ENCODE assay signal across 8 mouse cellular contexts in the genomic region with DNA sequence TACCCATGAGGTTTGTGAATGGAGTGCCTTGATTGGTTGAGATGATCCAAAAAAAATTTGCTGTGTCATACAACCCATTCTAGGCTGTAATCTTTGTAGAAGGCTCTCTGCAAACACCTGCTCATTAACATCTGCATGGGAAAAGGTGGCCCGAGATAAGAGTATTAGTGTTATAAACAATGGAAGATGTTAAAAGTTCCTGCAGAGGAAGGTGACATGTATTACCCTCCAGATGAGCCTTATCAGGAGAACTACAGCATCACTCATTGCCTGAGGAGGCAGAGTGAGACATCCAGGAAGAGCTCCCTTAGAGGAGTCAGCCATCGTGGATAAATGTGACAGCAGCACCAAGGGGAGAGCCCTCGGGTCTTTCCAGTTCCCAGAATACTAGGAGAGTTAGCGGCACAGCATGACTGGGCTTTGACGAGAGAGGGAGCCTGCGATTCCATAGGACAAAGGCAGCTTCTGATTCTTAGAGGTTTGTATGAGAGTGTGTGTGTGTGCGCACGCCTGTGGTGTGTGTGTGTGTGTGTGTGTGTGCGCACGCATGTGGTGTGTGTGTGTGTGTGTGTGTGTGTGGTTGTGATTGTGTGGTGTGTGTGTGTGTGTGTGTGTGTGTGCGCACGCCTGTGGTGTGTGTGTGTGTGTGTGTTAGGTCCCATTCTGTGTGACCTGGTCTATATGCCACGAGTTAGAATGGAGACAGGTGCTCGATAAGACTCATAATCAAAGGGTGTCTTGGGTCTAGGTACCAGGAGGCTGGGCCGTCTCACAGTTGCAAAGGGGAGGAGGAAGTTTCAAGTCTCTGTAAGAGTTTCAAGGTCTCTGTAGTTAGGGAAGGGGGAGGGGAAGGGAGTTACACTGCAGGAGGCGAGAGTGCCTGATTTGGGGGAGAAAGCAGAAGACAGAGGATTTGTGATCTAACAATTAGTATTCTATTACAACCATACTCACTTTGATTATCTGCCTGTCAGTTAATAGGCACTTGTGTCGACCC. TPM values are rescaled to one million over a fixed set of nuclear protein-coding genes. Genes with fewer than 3 reads are reported as not detected.
DNase-seq lines count a peak whose midpoint lies in the region; ATAC-seq lines count a peak whose summit lies in the region.

No protein-coding gene starts in this region.

- 58% methylated on average over 17 of the region's 17 CpGs for WGBS in lung, embryonic 15.5 days

- H3K36me3 ChIP-seq in lung, embryonic 15.5 days = no peaks in the 10 kb centered on the region

- no peak overlapping the region for H3K4me2 ChIP-seq in lung, embryonic 15.5 days

- H3K27me3 ChIP-seq in lung, embryonic 15.5 days = no peaks in the 10 kb centered on the region

- no peak for DNase-seq in lung, postnatal 36 days
- DNase-seq in thymus, postnatal 4 days = peak; percentile 28
- DNase-seq in layer of hippocampus, postnatal 14 days (ENCODE audit: low spot score in 2 of 2) = no peak
- DNase-seq in gastrocnemius, postnatal 10 days = no peak
- DNase-seq in cerebellum, postnatal 36 days = no peak

- no peak overlapping the region for H3K27ac ChIP-seq in lung, embryonic 15.5 days

- peak; percentile 95 for ATAC-seq in lung, embryonic 15.5 days (ENCODE audit: borderline replicate concordance, extremely low read depth, low FRiP score, low TSS enrichment)
- peak; percentile 42 to 62; a peak in 3 of 4 replicates for ATAC-seq in hematopoietic stem cell, adult 5-6 weeks (replicated peaks in 1 of 2; ENCODE audit: insufficient read depth in 1 of 2, low FRiP score in 2 of 2, low TSS enrichment in 1 of 2, low read depth in 1 of 2, poor library complexity in 2 of 2, severe bottlenecking in 2 of 2)
- ATAC-seq in megakaryocyte progenitor cell, adult 5-6 weeks (replicated peaks; ENCODE audit: poor library complexity) = peak; percentile 58

- H3K4me3 ChIP-seq in lung, embryonic 15.5 days = no peak overlapping the region

- no peaks in the 10 kb centered on the region for H3K4me1 ChIP-seq in lung, embryonic 15.5 days

- no peak overlapping the region for H3K9ac ChIP-seq in lung, embryonic 15.5 days

- no peaks in the 10 kb centered on the region for H3K9me3 ChIP-seq in lung, embryonic 15.5 days

RNA-seq across cellular contexts. Expression of a gene that starts 23.5 kb away (rescaled TPM):
- 1.8 TPM in 2 replicates for polyA plus RNA-seq in lung, embryonic 15.5 days (2015; fragmentation: Nextera tagmentation; extraction: Ambion mirVana)
- total RNA-seq in hematopoietic stem cell, adult 5-6 weeks (2017) = 4.6 TPM in 1 of 2 replicates, not detected in the other
- 1.3 and 4.4 TPM in 2 replicates for total RNA-seq in megakaryocyte progenitor cell, adult 5-6 weeks (2015)
- 1.1 and 2.3 TPM in 2 replicates for total RNA-seq in megakaryocyte progenitor cell, adult 5-6 weeks (2017)
- total RNA-seq in layer of hippocampus, postnatal 14 days (2021) = under 1 TPM in 1 of 2 experiments, not detected in 1; 0.60 TPM
- 1 to 10 TPM; 1.1 to 1.2 TPM for total RNA-seq in gastrocnemius, postnatal 10 days (2021)

RNA-seq across cellular contexts. Expression of a gene that starts 56.0 kb away (rescaled TPM):
- 0.21 and 0.29 TPM in 2 replicates for polyA plus RNA-seq in lung, embryonic 15.5 days (2015; fragmentation: Nextera tagmentation; extraction: Ambion mirVana)
- not detected in 2 replicates for total RNA-seq in hematopoietic stem cell, adult 5-6 weeks (2017)
- not detected in 2 replicates for total RNA-seq in megakaryocyte progenitor cell, adult 5-6 weeks (2015)
- not detected in 2 replicates for total RNA-seq in megakaryocyte progenitor cell, adult 5-6 weeks (2017)
- total RNA-seq in layer of hippocampus, postnatal 14 days (2021) = 1 to 10 TPM; 4.3 to 6.0 TPM
- under 1 TPM; 0.43 to 0.45 TPM for total RNA-seq in gastrocnemius, postnatal 10 days (2021)
